Mouse (Mus musculus): ENCODE measurements around the gene Narfl.
"Not testable (repeated sequence)": the region's sequence is repeated elsewhere in the genome, so short reads cannot be mapped to it uniquely, and the experiment has no call there.

- not testable (repeated sequence) for TF ChIP-seq CTCF (IDR thresholded peaks at IDR 0.05; ENCODE audit: borderline replicate concordance, insufficient read depth, low read depth, low read length); POLR2A (IDR thresholded peaks at IDR 0.05; ENCODE audit: borderline replicate concordance, insufficient read depth, low read length)
Observed at GRCm38 (mm10) chr17:25741471-25741870, 32.1 kb upstream of the Narfl start.

Measured in cerebellum, adult 2 months (tissue).